Mouse (Mus musculus): ENCODE measurements at regions not wholly inside any gene's neighbourhood (a gene's known extent, or its start where the extent isn't known, plus 50 kb on each side); places are given as distances from the start of the nearest gene placed in this dataset.

- no peaks in the 10 kb centered on the region for H3K9me3 ChIP-seq
- H3K9ac ChIP-seq, result no peak overlapping the region
- H3K4me2 ChIP-seq, result no peak overlapping the region
- WGBS, result 66% methylated on average over 2 of the region's 2 CpGs
- no peak for ATAC-seq (ENCODE audit: extremely low read depth, insufficient number of reproducible peaks, low FRiP score, low TSS enrichment)
- H3K4me1 ChIP-seq, result no peaks in the 10 kb centered on the region
- H3K4me3 ChIP-seq, result no peak overlapping the region
- H3K36me3 ChIP-seq, result no peaks in the 10 kb centered on the region
- no peak overlapping the region for H3K27ac ChIP-seq (replicated peaks)
- no peaks in the 10 kb centered on the region for H3K27me3 ChIP-seq (replicated peaks)
Measured at GRCm38 (mm10) chr3:137561986-137562385, 59.4 kb upstream of the Ddit4l start.

- no peak overlapping the region for H3K4me3 ChIP-seq
- no peaks in the 10 kb centered on the region for H3K9me3 ChIP-seq
- H3K27me3 ChIP-seq (replicated peaks), result no peaks in the 10 kb centered on the region
- no peak overlapping the region for H3K27ac ChIP-seq (replicated peaks)
- 74% methylated on average over 6 of the region's 6 CpGs for WGBS
- H3K9ac ChIP-seq, result no peak overlapping the region
- H3K36me3 ChIP-seq, result no peaks in the 10 kb centered on the region
- H3K4me1 ChIP-seq, result no peaks in the 10 kb centered on the region
- ATAC-seq (ENCODE audit: extremely low read depth, insufficient number of reproducible peaks, low FRiP score, low TSS enrichment), result no peak
- no peak overlapping the region for H3K4me2 ChIP-seq
Measured at GRCm38 (mm10) chr3:137563541-137564080, 57.8 kb upstream of the Ddit4l start.

- no peak overlapping the region for H3K9ac ChIP-seq
- no peaks in the 10 kb centered on the region for H3K27me3 ChIP-seq (replicated peaks)
- WGBS, result 50% methylated on average over 5 of the region's 5 CpGs
- no peak overlapping the region for H3K4me3 ChIP-seq
- no peak overlapping the region for H3K27ac ChIP-seq (replicated peaks)
- no peaks in the 10 kb centered on the region for H3K9me3 ChIP-seq
- ATAC-seq (ENCODE audit: extremely low read depth, insufficient number of reproducible peaks, low FRiP score, low TSS enrichment), result no peak
- no peak overlapping the region for H3K4me2 ChIP-seq
- H3K36me3 ChIP-seq, result no peaks in the 10 kb centered on the region
- no peaks in the 10 kb centered on the region for H3K4me1 ChIP-seq
Measured at GRCm38 (mm10) chr3:137564282-137564681, 57.1 kb upstream of the Ddit4l start.

- ATAC-seq (ENCODE audit: extremely low read depth, insufficient number of reproducible peaks, low FRiP score, low TSS enrichment), result no peak
- H3K27me3 ChIP-seq (replicated peaks), result no peaks in the 10 kb centered on the region
- H3K4me3 ChIP-seq, result no peak overlapping the region
- H3K9ac ChIP-seq, result no peak overlapping the region
- H3K36me3 ChIP-seq, result no peaks in the 10 kb centered on the region
- no peaks in the 10 kb centered on the region for H3K4me1 ChIP-seq
- no peak overlapping the region for H3K27ac ChIP-seq (replicated peaks)
- 90% methylated on average over 2 of the region's 2 CpGs for WGBS
- no peak overlapping the region for H3K4me2 ChIP-seq
- H3K9me3 ChIP-seq, result no peaks in the 10 kb centered on the region
Measured at GRCm38 (mm10) chr3:137568580-137569313, 52.7 kb upstream of the Ddit4l start.

Measured in heart, embryonic 13.5 days (tissue).